Comparison of ENCODE assay signal across 8 mouse cellular contexts in the genomic region with DNA sequence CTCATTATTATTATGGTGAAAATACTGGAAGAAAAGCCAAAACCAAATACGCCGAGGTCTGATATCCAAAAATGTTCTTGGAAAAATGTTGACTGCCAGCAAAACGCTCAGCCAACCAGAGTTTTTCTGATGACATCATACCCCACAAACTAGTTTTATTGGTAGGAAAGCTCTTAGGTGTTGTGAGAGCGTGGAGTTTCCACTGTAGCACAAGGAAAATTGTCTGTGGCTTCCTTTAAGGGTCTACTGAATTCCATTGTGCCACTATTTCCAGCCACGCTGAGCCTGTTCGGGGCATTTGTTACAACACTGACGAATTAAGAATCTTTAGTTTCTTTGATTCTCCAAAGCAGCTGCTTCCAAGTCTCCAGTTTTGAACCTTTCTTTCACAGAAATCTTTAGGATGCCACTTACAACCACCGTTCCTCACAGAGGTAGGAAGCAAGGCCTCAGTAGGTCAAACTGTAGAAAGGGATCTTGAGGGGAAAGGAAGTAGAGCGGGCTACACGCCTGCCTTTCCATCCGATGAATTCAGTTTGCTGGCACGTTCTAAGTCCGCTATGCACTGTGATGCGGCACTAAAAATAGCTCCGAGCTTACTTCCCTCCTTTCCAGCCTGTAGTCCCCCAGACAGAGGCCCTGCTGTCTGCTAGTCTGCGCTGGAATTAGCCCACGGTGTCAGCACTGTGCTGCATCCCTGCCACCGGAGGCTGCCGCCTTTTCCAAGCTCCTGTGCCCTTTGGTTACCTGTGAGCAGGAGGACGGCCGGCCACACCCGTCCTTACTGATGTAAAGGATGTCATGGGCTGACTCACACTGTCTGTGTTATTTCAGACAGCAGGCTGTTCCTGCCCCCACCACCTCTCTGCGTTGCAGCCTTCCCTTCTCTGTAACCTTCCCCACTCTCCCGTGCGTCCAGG.
DNase-seq lines count a peak whose midpoint lies in the region; ATAC-seq and TF ChIP-seq lines count a peak whose summit lies in the region.

No protein-coding gene starts in this region.

- H3K36me3 ChIP-seq in hindbrain, postnatal 0 days (ENCODE audit: insufficient read depth, low read length), result no peaks in the 10 kb centered on the region
- H3K36me3 ChIP-seq in hindbrain, embryonic 11.5 days (ENCODE audit: control insufficient read depth, insufficient read depth, low read length), result no peaks in the 10 kb centered on the region
- H3K36me3 ChIP-seq in embryonic facial prominence, embryonic 12.5 days, result no peaks in the 10 kb centered on the region
- no peaks in the 10 kb centered on the region for H3K36me3 ChIP-seq in heart, postnatal 0 days (replicated peaks; ENCODE audit: control insufficient read depth, insufficient read depth, low read length)
- no peaks in the 10 kb centered on the region for H3K36me3 ChIP-seq in neural tube, embryonic 13.5 days

- intact Hi-C loops in left cerebral cortex, postnatal 4 days (cut with DNase I), result no loop called here

- H3K4me2 ChIP-seq in hindbrain, postnatal 0 days (ENCODE audit: low read depth, low read length), result no peak overlapping the region
- no peak overlapping the region for H3K4me2 ChIP-seq in hindbrain, embryonic 11.5 days (replicated peaks; ENCODE audit: low read depth, low read length)
- H3K4me2 ChIP-seq in embryonic facial prominence, embryonic 12.5 days (replicated peaks), result peak overlapping the region; percentile 18; the same call in 1 of the 2 replicates
- peak overlapping the region; percentile 35 for H3K4me2 ChIP-seq in heart, postnatal 0 days (ENCODE audit: low read depth, low read length)
- 0 out of 2 replicates have a peak overlapping the region, but pooled peaks have one; percentile 16 for H3K4me2 ChIP-seq in neural tube, embryonic 13.5 days

- H3K9ac ChIP-seq in hindbrain, postnatal 0 days (replicated peaks; ENCODE audit: low read length), result no peak overlapping the region
- H3K9ac ChIP-seq in hindbrain, embryonic 11.5 days (ENCODE audit: low read depth, low read length), result no peak overlapping the region
- H3K9ac ChIP-seq in embryonic facial prominence, embryonic 12.5 days, result no peak overlapping the region
- H3K9ac ChIP-seq in heart, postnatal 0 days (replicated peaks; ENCODE audit: low read depth, low read length), result peak overlapping the region; percentile 32
- H3K9ac ChIP-seq in neural tube, embryonic 13.5 days, result no peak overlapping the region

- 47% methylated on average over 25 of the region's 25 CpGs for WGBS in hindbrain, postnatal 0 days
- 62% methylated on average over 25 of the region's 25 CpGs for WGBS in hindbrain, embryonic 11.5 days
- WGBS in embryonic facial prominence, embryonic 12.5 days, result 38% methylated on average over 25 of the region's 25 CpGs
- 10% methylated on average over 25 of the region's 25 CpGs for WGBS in heart, postnatal 0 days
- 61% methylated on average over 25 of the region's 25 CpGs for WGBS in neural tube, embryonic 13.5 days

- peak; percentile 61; the same call in 1 of the 2 replicates for ATAC-seq in hindbrain, postnatal 0 days
- ATAC-seq in hindbrain, embryonic 11.5 days (ENCODE audit: low FRiP score), result no peak
- no peak for ATAC-seq in embryonic facial prominence, embryonic 12.5 days (ENCODE audit: insufficient number of reproducible peaks, insufficient read depth, low FRiP score, low TSS enrichment)
- ATAC-seq in heart, postnatal 0 days (ENCODE audit: insufficient read depth, low read depth), result peak; percentile 92
- ATAC-seq in neural tube, embryonic 13.5 days (ENCODE audit: low read depth), result peak; percentile 61

- peak overlapping the region; percentile 34; the same call in 1 of the 2 replicates for H3K27ac ChIP-seq in hindbrain, postnatal 0 days
- no peak overlapping the region for H3K27ac ChIP-seq in hindbrain, embryonic 11.5 days (ENCODE audit: low read depth, low read length)
- H3K27ac ChIP-seq in embryonic facial prominence, embryonic 12.5 days, result 0 out of 2 replicates have a peak overlapping the region, but pooled peaks have one; percentile 4
- H3K27ac ChIP-seq in heart, postnatal 0 days (ENCODE audit: low read depth), result peak overlapping the region; percentile 90
- H3K27ac ChIP-seq in neural tube, embryonic 13.5 days (replicated peaks), result no peak overlapping the region

- TF ChIP-seq CTCF in hindbrain, postnatal 0 days (IDR thresholded peaks at IDR 0.05; ENCODE audit: low read depth), result no peak
- no peak for TF ChIP-seq CTCF in heart, postnatal 0 days (IDR thresholded peaks at IDR 0.05; ENCODE audit: low read depth)

- DNase-seq in hindbrain, postnatal 0 days (ENCODE audit: low spot score), result peak; percentile 39
- no peak for DNase-seq in hindbrain, embryonic 11.5 days (ENCODE audit: low spot score)
- DNase-seq in heart, postnatal 0 days (ENCODE audit: low spot score), result peak; percentile 92
- DNase-seq in left cerebral cortex, postnatal 4 days, result peak; percentile 9
- no peak for DNase-seq in B cell, adult 2 months
- DNase-seq in cerebellum, adult 18-20 months, result no peak

- no peaks in the 10 kb centered on the region for H3K9me3 ChIP-seq in hindbrain, postnatal 0 days (ENCODE audit: low read length)
- H3K9me3 ChIP-seq in hindbrain, embryonic 11.5 days (ENCODE audit: control insufficient read depth, low read length), result no peaks in the 10 kb centered on the region
- H3K9me3 ChIP-seq in embryonic facial prominence, embryonic 12.5 days, result no peaks in the 10 kb centered on the region
- no peaks in the 10 kb centered on the region for H3K9me3 ChIP-seq in heart, postnatal 0 days (replicated peaks; ENCODE audit: control insufficient read depth, low read length)
- no peaks in the 10 kb centered on the region for H3K9me3 ChIP-seq in neural tube, embryonic 13.5 days

- H3K4me3 ChIP-seq in hindbrain, postnatal 0 days (ENCODE audit: low read length), result no peak overlapping the region
- H3K4me3 ChIP-seq in hindbrain, embryonic 11.5 days (ENCODE audit: low read depth, low read length), result no peak overlapping the region
- no peak overlapping the region for H3K4me3 ChIP-seq in embryonic facial prominence, embryonic 12.5 days
- H3K4me3 ChIP-seq in heart, postnatal 0 days (ENCODE audit: low read depth, low read length), result peak overlapping the region; percentile 3; the same call in 1 of the 2 replicates
- H3K4me3 ChIP-seq in neural tube, embryonic 13.5 days, result no peak overlapping the region

- no peak for TF ChIP-seq EP300 in heart, postnatal 0 days (IDR thresholded peaks at IDR 0.05; ENCODE audit: low read depth)

- H3K27me3 ChIP-seq in hindbrain, postnatal 0 days (ENCODE audit: insufficient read depth, low read length), result no peaks in the 10 kb centered on the region
- H3K27me3 ChIP-seq in hindbrain, embryonic 11.5 days (ENCODE audit: control insufficient read depth, insufficient read depth, low read length), result no peaks in the 10 kb centered on the region
- H3K27me3 ChIP-seq in embryonic facial prominence, embryonic 12.5 days, result no peaks in the 10 kb centered on the region
- no peaks in the 10 kb centered on the region for H3K27me3 ChIP-seq in heart, postnatal 0 days (ENCODE audit: control insufficient read depth, insufficient read depth, low read length)
- no peaks in the 10 kb centered on the region for H3K27me3 ChIP-seq in neural tube, embryonic 13.5 days

- H3K4me1 ChIP-seq in hindbrain, postnatal 0 days (ENCODE audit: insufficient read depth, low read length), result no peaks in the 10 kb centered on the region
- no peaks in the 10 kb centered on the region for H3K4me1 ChIP-seq in hindbrain, embryonic 11.5 days (replicated peaks; ENCODE audit: control insufficient read depth, insufficient read depth, low read length)
- H3K4me1 ChIP-seq in embryonic facial prominence, embryonic 12.5 days, result 0 out of 2 replicates have a peak, but pooled peaks cover 7% of the 10 kb centered on the region
- H3K4me1 ChIP-seq in heart, postnatal 0 days (ENCODE audit: control insufficient read depth, insufficient read depth), result peaks cover 26% of the 10 kb centered on the region
- H3K4me1 ChIP-seq in neural tube, embryonic 13.5 days (replicated peaks), result no peaks in the 10 kb centered on the region; the same call in 1 of the 2 replicates

Comparison
In these comparisons a context has a peak if more than half of its experiments do, and no peak if none do; other contexts are left out.
1. ATAC-seq: peak in hindbrain, postnatal 0 days (single experiment), heart, postnatal 0 days (single experiment) and neural tube, embryonic 13.5 days (single experiment); none in hindbrain, embryonic 11.5 days (single experiment) and embryonic facial prominence, embryonic 12.5 days (single experiment).
2. DNase-seq: peak in hindbrain, postnatal 0 days (single experiment), heart, postnatal 0 days (single experiment) and left cerebral cortex, postnatal 4 days (single experiment); none in hindbrain, embryonic 11.5 days (single experiment), B cell, adult 2 months (0 of 2) and cerebellum, adult 18-20 months (0 of 2).
3. H3K27ac ChIP-seq: peak in hindbrain, postnatal 0 days (single experiment), embryonic facial prominence, embryonic 12.5 days (single experiment) and heart, postnatal 0 days (single experiment); none in hindbrain, embryonic 11.5 days (single experiment) and neural tube, embryonic 13.5 days (single experiment).
4. H3K4me2 ChIP-seq: peak in embryonic facial prominence, embryonic 12.5 days (single experiment), heart, postnatal 0 days (single experiment) and neural tube, embryonic 13.5 days (single experiment); none in hindbrain, postnatal 0 days (single experiment) and hindbrain, embryonic 11.5 days (single experiment).